Mouse (Mus musculus): ENCODE data around the gene Nav3.

Nav3 gene

GRCm38 (mm10) chr10:110455838-110456493, at the start of gene Nav3:
Gene Nav3, minus strand, starts transcription at chr10:110456204.
- in situ Hi-C loops (cut with MboI, MseI): no loop called here

- in situ Hi-C loops (cut with MboI, MseI): no loop called here
Observed at GRCm38 (mm10) chr10:110485306-110485705, 29.3 kb upstream of the Nav3 start.

DNA sequence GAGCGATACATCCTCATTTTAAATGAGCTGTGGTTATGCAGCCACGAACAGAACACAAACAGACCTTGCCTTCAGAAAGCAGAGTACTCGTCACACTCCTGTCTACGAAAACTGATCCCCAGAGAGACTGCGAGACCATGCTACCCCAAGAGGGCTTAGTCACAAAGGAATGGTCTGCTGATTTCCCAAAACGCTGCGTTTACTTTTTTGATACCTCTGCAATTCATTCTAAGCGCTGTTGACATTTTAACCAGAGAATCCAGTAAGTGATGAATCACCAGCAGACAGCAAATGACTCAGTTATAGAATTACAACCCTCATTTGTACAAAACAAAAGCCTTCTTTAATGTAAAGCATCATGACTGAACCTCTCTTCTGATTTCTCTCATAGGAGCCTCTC, 28.8 kb upstream of the Nav3 start:
- in situ Hi-C loops (cut with MboI, MseI): loop anchor here in 1 of 2 experiments (5.0 kb wide), 1 partner anchor 47 kb away; no protein-coding TSS in a partner anchor

DNA sequence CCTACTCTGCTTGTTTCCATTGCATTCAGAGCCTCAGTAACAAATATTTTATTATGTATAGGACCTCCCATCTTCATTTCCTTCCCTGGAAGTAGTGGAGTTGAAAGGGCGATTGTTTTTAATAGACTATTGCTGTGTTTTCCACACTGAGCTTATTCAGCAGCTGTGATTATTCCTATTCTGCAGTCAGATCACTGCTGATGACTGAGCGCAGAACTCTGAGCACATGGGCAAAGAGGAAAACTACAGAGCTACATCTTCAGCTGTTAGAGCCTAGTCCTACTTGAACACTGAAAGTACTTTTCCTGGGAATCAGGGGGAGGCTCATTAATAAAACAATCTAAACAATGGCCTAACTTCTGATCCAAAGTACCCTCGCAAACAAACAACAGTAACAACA, 23.2 kb upstream of the Nav3 start:
- in situ Hi-C loops (cut with MboI, MseI): no loop called here

GRCm38 (mm10) chr10:110477689-110478314, 21.8 kb upstream of the Nav3 start:
- in situ Hi-C loops (cut with MboI, MseI): no loop called here

DNA sequence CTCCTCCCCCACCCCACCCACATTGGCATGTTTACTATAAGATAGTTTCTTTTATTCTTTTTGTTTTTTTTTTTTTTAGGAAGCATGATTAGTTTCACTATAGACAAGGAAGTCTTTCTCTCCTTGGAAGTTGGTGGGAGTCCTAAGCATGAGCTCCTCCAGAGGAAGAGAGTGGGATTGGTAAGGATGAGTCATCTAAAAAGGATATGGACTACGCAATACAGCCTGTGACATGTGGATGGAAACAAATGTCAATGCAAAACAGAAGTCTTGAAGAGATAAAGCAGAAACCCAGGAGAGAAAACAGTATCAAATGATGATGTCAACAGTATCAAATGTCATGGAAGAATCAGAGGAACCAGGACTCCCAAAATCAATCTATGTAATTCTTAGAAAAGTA, 18.1 kb upstream of the Nav3 start:
- in situ Hi-C loops (cut with MboI, MseI): no loop called here

GRCm38 (mm10) chr10:110469445-110469844, 13.4 kb upstream of the Nav3 start:
- in situ Hi-C loops (cut with MboI, MseI): no loop called here

DNA sequence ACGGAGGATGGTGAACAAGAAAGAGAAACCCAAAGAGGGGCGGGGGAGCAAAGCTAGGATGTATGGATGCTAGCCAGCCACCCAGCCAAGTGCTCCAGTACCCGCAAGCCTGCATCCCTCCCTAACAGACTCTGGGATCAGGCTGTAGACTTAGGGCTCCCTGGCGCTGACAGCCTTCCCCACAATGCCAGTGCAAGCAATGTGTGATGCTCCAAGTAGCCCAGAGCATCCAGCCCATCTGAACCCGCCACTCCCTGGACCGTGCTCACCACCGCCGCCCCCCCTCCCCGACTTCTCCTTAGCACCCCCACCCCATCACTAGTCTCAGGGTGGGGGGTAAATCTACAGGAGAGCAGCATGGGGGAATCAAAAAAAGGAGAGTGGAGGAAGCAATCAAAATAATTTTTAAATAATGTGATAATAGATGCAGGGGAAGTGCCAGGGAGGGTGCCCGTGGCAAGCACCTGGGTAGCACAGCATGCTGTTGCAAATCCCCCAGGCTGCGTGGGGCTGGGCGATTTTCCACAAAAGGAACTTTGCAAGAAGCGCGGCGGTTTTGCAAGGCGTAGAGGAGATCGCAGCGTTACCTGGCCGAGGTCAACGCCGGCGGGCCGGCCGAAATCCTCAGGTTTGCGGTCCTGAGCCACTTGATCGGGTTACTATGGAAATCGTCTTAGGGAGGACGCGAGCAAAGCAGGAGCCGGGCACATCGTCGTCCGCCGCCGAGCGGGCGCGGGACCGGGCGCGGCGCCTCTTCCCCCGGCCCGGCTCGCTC, 754 bp downstream of the Nav3 start:
- in situ Hi-C loops (cut with MboI, MseI): no loop called here

DNA sequence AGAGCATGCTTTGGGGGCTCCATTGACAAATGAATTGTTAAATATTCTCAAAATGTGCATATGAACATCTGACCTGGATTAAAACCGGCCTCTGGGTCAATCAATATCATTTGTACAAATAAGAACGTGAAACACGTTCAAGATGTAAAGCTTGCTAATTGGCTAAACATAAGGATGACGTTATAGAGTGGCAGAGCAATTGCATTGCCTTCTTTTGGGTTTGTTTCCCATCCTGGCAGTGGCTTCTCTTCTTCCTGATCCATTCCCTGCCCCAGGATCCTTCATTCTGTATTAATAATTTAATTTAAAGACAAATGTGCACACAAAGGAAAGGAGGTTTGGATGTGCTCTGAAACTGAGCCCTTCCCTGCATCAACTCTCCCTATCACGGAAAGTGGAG, 2.4 kb downstream of the Nav3 start:
- in situ Hi-C loops (cut with MboI, MseI): no loop called here

- in situ Hi-C loops (cut with MboI, MseI): loop anchor here in 1 of 2 experiments (25.0 kb wide), 1 partner anchor 922 kb away; no protein-coding TSS in a partner anchor
Observed at GRCm38 (mm10) chr10:110440396-110440795, 15.6 kb downstream of the Nav3 start.

DNA sequence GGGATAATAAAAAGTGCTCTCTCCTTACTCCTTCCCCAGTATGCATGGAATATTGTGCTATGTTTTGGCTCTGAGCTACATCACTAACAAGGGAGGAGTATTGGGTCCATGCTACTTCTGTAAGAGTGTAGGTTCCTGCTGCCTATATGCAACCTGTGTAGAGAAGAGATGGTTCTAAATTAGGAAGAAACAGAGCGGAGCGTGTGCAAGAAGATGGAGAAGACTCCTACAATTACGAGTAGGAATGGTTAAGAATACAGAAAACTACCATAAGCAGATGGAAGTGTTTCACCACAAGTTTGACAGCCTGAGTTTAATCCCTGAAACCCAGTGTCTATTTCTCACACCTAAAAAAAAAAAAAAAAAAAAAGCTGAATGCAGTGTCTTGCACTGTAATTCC, 24.9 kb downstream of the Nav3 start:
- in situ Hi-C loops (cut with MboI, MseI): loop anchor here in 1 of 2 experiments (25.0 kb wide), 1 partner anchor 931 kb away; no protein-coding TSS in a partner anchor

DNA sequence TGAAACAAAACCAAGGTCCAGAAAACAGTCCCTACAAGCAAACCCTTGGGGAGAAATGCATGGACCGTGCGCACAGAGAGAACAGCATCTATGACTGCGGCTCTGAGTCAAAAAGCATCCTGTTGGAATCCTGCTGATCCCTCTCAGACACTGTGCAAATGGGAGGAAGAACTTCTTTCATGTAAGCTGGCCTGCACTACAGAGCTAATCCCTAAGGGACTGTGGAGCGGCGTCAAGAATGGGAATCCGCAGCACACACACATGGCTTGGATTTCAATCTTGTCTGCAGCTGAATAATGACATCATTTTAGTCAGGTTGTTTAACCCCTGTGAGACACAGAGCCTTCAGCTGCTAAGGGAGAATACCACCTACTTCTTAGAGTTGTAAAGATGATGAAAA, 26.4 kb downstream of the Nav3 start:
- in situ Hi-C loops (cut with MboI, MseI): loop anchor here in 1 of 2 experiments (25.0 kb wide), 1 partner anchor 933 kb away; no protein-coding TSS in a partner anchor

- in situ Hi-C loops (cut with MboI, MseI): loop anchor here in 1 of 2 experiments (25.0 kb wide), 1 partner anchor 933 kb away; no protein-coding TSS in a partner anchor
Observed at GRCm38 (mm10) chr10:110429052-110429451, 27.0 kb downstream of the Nav3 start.

GRCm38 (mm10) chr10:110421533-110421932, 34.5 kb downstream of the Nav3 start:
- in situ Hi-C loops (cut with MboI, MseI): no loop called here

DNA sequence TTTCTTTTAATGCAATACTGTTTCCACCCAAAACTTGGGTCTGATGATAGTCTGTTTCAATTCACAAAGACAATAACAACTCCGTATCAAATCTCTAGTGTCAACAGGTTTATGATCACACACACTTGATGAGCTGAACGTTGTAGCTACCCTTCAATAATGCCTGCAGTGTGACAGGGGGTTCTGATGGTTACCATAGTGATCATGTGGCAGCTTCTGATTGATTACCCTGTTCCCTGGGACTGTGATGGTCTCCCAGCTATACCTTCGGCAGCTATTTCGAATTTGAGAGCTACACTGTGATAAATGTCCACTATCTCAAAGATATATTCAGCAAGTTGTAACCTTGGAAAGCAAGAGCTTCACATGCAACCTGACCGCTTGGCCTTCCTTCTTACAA, 39.0 kb downstream of the Nav3 start:
- in situ Hi-C loops (cut with MboI, MseI): no loop called here

DNA sequence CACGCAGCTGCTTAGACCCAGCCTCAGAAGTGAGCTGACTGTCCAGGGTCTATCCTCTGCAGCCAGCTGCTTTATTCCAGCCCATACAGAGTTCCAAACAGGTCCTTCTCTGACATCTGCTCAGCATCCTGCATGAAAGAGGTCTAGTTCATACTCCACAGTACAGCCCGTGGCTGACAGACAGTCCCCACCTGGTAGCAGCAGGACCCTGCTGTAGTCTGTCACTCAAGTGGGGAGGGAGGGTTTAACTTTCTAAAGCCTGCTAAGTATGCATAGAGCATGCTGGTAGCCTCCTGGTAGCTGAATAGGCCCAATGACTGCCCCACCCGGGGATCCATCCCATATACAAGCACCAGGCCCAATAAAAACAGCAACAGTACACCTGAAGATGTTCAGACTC, 40.4 kb downstream of the Nav3 start:
- in situ Hi-C loops (cut with MboI, MseI): no loop called here

- in situ Hi-C loops (cut with MboI, MseI): no loop called here
Observed at GRCm38 (mm10) chr10:110413281-110413897, 42.6 kb downstream of the Nav3 start.

GRCm38 (mm10) chr10:110402950-110403349, 53.1 kb downstream of the Nav3 start:
- in situ Hi-C loops (cut with MboI, MseI): no loop called here

DNA sequence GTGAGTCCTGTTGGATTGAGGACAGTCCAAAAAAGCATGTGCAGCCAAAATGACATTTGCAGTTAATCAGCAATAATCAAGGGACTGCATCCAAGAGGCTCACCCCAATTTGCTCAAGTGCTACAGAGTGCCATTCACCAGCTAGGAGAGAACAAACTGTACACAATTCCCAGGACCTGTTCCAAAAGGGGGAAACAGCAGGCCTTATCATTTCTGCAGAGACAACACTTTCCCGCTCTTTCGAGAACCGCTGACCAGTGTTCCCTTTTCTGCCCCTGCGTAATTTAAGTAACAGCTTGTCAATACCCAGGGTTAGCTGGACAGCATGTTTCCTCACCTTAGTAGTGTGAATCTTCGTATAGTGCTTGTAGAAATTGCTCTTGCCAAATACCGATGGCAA, 55.4 kb downstream of the Nav3 start:
- in situ Hi-C loops (cut with MboI, MseI): no loop called here

GRCm38 (mm10) chr10:110398643-110399042, 57.4 kb downstream of the Nav3 start:
- in situ Hi-C loops (cut with MboI, MseI): no loop called here

- in situ Hi-C loops (cut with MboI, MseI): no loop called here
Observed at GRCm38 (mm10) chr10:110386476-110387197, 69.4 kb downstream of the Nav3 start.
